In the genomic region with DNA sequence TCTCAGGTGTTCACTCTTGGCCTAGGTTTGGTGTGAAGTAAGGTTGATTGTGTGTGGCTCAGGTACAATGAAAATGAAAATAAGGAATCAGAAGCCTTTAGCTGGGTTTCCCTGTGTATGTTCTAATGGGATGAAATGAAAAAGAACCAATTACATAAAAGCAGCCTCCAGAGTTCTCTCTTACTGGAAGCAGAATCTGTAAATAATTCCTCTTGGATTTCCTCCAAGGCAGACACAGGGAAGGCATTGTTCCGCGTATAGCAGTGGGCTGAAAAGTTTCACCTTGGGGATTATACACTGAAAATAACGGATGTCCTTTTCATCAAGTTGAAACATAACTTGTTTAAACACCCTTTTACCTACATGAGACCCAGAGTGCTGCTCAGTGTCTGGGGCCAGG, we compare ENCODE assay signal across 14 mouse cellular contexts. TPM values are rescaled to one million over a fixed set of nuclear protein-coding genes. Genes with fewer than 3 reads are reported as not detected.
DNase-seq lines count a peak whose midpoint lies in the region; ATAC-seq and TF ChIP-seq lines count a peak whose summit lies in the region.
"Had no signal": no experiment of that assay in that cellular context is flagged by ENCODE, and none has a peak within 500 bp of the region (broad histone marks: within the 10 kb centered on the region; RNA-seq: fewer than 3 reads in every experiment).

No protein-coding gene starts in this region.

- peak overlapping the region; percentile 10; the same call in 1 of the 2 replicates for H3K27ac ChIP-seq in forebrain, embryonic 13.5 days
- H3K27ac ChIP-seq in forebrain, postnatal 0 days (ENCODE audit: low read depth, low read length): no peak overlapping the region
- H3K27ac ChIP-seq in hindbrain, embryonic 15.5 days (replicated peaks): peak overlapping the region; percentile 34; the same call in 1 of the 2 replicates
- no peak overlapping the region for H3K27ac ChIP-seq in hindbrain, embryonic 10.5 days
- peak overlapping the region; percentile 45; the same call in 1 of the 2 replicates for H3K27ac ChIP-seq in embryonic facial prominence, embryonic 14.5 days (replicated peaks; ENCODE audit: low read depth, low read length)
- no peak overlapping the region for H3K27ac ChIP-seq in kidney, embryonic 14.5 days (ENCODE audit: low read depth, low read length)
- no peak overlapping the region for H3K27ac ChIP-seq in intestine, embryonic 15.5 days

- H3K4me2 ChIP-seq in forebrain, embryonic 13.5 days: no peak overlapping the region
- H3K4me2 ChIP-seq in forebrain, postnatal 0 days (ENCODE audit: low read depth): no peak overlapping the region
- no peak overlapping the region for H3K4me2 ChIP-seq in hindbrain, embryonic 15.5 days
- H3K4me2 ChIP-seq in embryonic facial prominence, embryonic 14.5 days (ENCODE audit: low read depth, low read length): no peak overlapping the region
- no peak overlapping the region for H3K4me2 ChIP-seq in kidney, embryonic 14.5 days (replicated peaks; ENCODE audit: low read depth, low read length)
- H3K4me2 ChIP-seq in intestine, embryonic 15.5 days (replicated peaks): no peak overlapping the region
- H3K4me2 ChIP-seq: heart, embryonic 11.5 days; liver, embryonic 11.5 days had no signal

- H3K4me1 ChIP-seq in forebrain, embryonic 13.5 days: peaks cover 9% of the 10 kb centered on the region; the same call in 1 of the 2 replicates
- no peaks in the 10 kb centered on the region for H3K4me1 ChIP-seq in forebrain, postnatal 0 days (ENCODE audit: insufficient read depth)
- H3K4me1 ChIP-seq in hindbrain, embryonic 15.5 days (replicated peaks): peaks cover 8% of the 10 kb centered on the region
- H3K4me1 ChIP-seq in hindbrain, embryonic 10.5 days (replicated peaks): no peaks in the 10 kb centered on the region
- H3K4me1 ChIP-seq in embryonic facial prominence, embryonic 14.5 days (ENCODE audit: control insufficient read depth, insufficient read depth, low read length): no peaks in the 10 kb centered on the region
- no peaks in the 10 kb centered on the region for H3K4me1 ChIP-seq in kidney, embryonic 14.5 days (ENCODE audit: control insufficient read depth, insufficient read depth, low read length)
- no peaks in the 10 kb centered on the region for H3K4me1 ChIP-seq in intestine, embryonic 15.5 days (replicated peaks)

- no peak for TF ChIP-seq CTCF in forebrain, postnatal 0 days (IDR thresholded peaks at IDR 0.05; ENCODE audit: low read depth)

- H3K36me3 ChIP-seq in forebrain, embryonic 13.5 days (ENCODE audit: poor library complexity, severe bottlenecking): peaks cover 82% of the 10 kb centered on the region
- H3K36me3 ChIP-seq in forebrain, postnatal 0 days (ENCODE audit: insufficient read depth): peaks cover 70% of the 10 kb centered on the region
- peaks cover 75% of the 10 kb centered on the region for H3K36me3 ChIP-seq in hindbrain, embryonic 15.5 days
- H3K36me3 ChIP-seq in hindbrain, embryonic 10.5 days: peaks cover 86% of the 10 kb centered on the region
- peaks cover 82% of the 10 kb centered on the region for H3K36me3 ChIP-seq in embryonic facial prominence, embryonic 14.5 days (ENCODE audit: control insufficient read depth, insufficient read depth, low read length)
- peaks cover 75% of the 10 kb centered on the region for H3K36me3 ChIP-seq in kidney, embryonic 14.5 days (ENCODE audit: control insufficient read depth, insufficient read depth, low read length)
- H3K36me3 ChIP-seq in intestine, embryonic 15.5 days: peaks cover 41% of the 10 kb centered on the region

- no peak for ATAC-seq in forebrain, embryonic 13.5 days
- no peak for ATAC-seq in forebrain, postnatal 0 days
- no peak for ATAC-seq in hindbrain, embryonic 15.5 days (ENCODE audit: low FRiP score, low read depth)
- no peak for ATAC-seq in embryonic facial prominence, embryonic 14.5 days (ENCODE audit: low read depth)
- no peak for ATAC-seq in kidney, embryonic 14.5 days (ENCODE audit: low FRiP score, low TSS enrichment)
- no peak for ATAC-seq in intestine, embryonic 15.5 days
- ATAC-seq: lung, postnatal 0 days had no signal

- H3K9me3 ChIP-seq in forebrain, embryonic 13.5 days (replicated peaks): no peaks in the 10 kb centered on the region
- H3K9me3 ChIP-seq in forebrain, postnatal 0 days (ENCODE audit: low read length): no peaks in the 10 kb centered on the region
- H3K9me3 ChIP-seq in hindbrain, embryonic 15.5 days: no peaks in the 10 kb centered on the region
- no peaks in the 10 kb centered on the region for H3K9me3 ChIP-seq in hindbrain, embryonic 10.5 days
- no peaks in the 10 kb centered on the region for H3K9me3 ChIP-seq in embryonic facial prominence, embryonic 14.5 days (ENCODE audit: control insufficient read depth, low read length)
- no peaks in the 10 kb centered on the region for H3K9me3 ChIP-seq in kidney, embryonic 14.5 days (ENCODE audit: control insufficient read depth, low read length)
- no peaks in the 10 kb centered on the region for H3K9me3 ChIP-seq in intestine, embryonic 15.5 days
- H3K9me3 ChIP-seq: megakaryocyte, embryonic 14.5 days had no signal

- no peaks in the 10 kb centered on the region for H3K27me3 ChIP-seq in forebrain, embryonic 13.5 days
- no peaks in the 10 kb centered on the region for H3K27me3 ChIP-seq in forebrain, postnatal 0 days (ENCODE audit: insufficient read depth, low read length)
- no peaks in the 10 kb centered on the region for H3K27me3 ChIP-seq in hindbrain, embryonic 15.5 days
- H3K27me3 ChIP-seq in hindbrain, embryonic 10.5 days (ENCODE audit: insufficient read depth, poor library complexity, severe bottlenecking): no peaks in the 10 kb centered on the region
- no peaks in the 10 kb centered on the region for H3K27me3 ChIP-seq in embryonic facial prominence, embryonic 14.5 days (replicated peaks; ENCODE audit: control insufficient read depth, insufficient read depth, low read length)
- no peaks in the 10 kb centered on the region for H3K27me3 ChIP-seq in kidney, embryonic 14.5 days (ENCODE audit: control insufficient read depth, insufficient read depth, low read length)
- H3K27me3 ChIP-seq in intestine, embryonic 15.5 days (replicated peaks): no peaks in the 10 kb centered on the region
- H3K27me3 ChIP-seq: megakaryocyte, embryonic 14.5 days had no signal

- no peak for DNase-seq in forebrain, postnatal 0 days
- DNase-seq in hindbrain, embryonic 10.5 days (ENCODE audit: low spot score): no peak
- peak; percentile 28 for DNase-seq in 3T3-L1 (ENCODE audit: low read depth, low spot score)
- DNase-seq in embryonic facial prominence, embryonic 14.5 days (ENCODE audit: low spot score): peak; percentile 80
- DNase-seq: adrenal gland, postnatal 10 days; thymus, postnatal 4 days had no signal

- H3K9ac ChIP-seq in forebrain, embryonic 13.5 days: no peak overlapping the region
- H3K9ac ChIP-seq in forebrain, postnatal 0 days: no peak overlapping the region
- H3K9ac ChIP-seq in hindbrain, embryonic 15.5 days: no peak overlapping the region
- no peak overlapping the region for H3K9ac ChIP-seq in embryonic facial prominence, embryonic 14.5 days (ENCODE audit: low read depth, low read length)
- no peak overlapping the region for H3K9ac ChIP-seq in kidney, embryonic 14.5 days (ENCODE audit: low read depth, low read length)
- no peak overlapping the region for H3K9ac ChIP-seq in intestine, embryonic 15.5 days

- 49% methylated on average over 3 of the region's 3 CpGs for WGBS in forebrain, embryonic 13.5 days
- 39% methylated on average over 3 of the region's 3 CpGs for WGBS in forebrain, postnatal 0 days
- WGBS in hindbrain, embryonic 15.5 days: 48% methylated on average over 3 of the region's 3 CpGs
- 95% methylated on average over 3 of the region's 3 CpGs for WGBS in hindbrain, embryonic 10.5 days
- WGBS in embryonic facial prominence, embryonic 14.5 days: 48% methylated on average over 3 of the region's 3 CpGs
- 75% methylated on average over 3 of the region's 3 CpGs for WGBS in kidney, embryonic 14.5 days
- 69% methylated on average over 3 of the region's 3 CpGs for WGBS in intestine, embryonic 15.5 days

- H3K4me3 ChIP-seq in forebrain, embryonic 13.5 days: no peak overlapping the region
- H3K4me3 ChIP-seq in forebrain, postnatal 0 days (ENCODE audit: low read depth, low read length): no peak overlapping the region
- no peak overlapping the region for H3K4me3 ChIP-seq in hindbrain, embryonic 15.5 days
- H3K4me3 ChIP-seq in hindbrain, embryonic 10.5 days: no peak overlapping the region
- H3K4me3 ChIP-seq in embryonic facial prominence, embryonic 14.5 days (ENCODE audit: low read depth, low read length): no peak overlapping the region
- H3K4me3 ChIP-seq in kidney, embryonic 14.5 days (ENCODE audit: low read length): no peak overlapping the region
- H3K4me3 ChIP-seq in intestine, embryonic 15.5 days (replicated peaks): no peak overlapping the region
- H3K4me3 ChIP-seq: megakaryocyte, embryonic 14.5 days had no signal

RNA-seq across cellular contexts. Expression of gene Tsnax, which starts 14.4 kb away (rescaled TPM):
- polyA plus RNA-seq in forebrain, embryonic 13.5 days (2015; fragmentation: Nextera tagmentation; extraction: Ambion mirVana): 128 and 133 TPM in 2 replicates
- total RNA-seq in forebrain, postnatal 0 days (2014; rRNA removed): 86.3 and 111 TPM in 2 replicates
- polyA plus RNA-seq in forebrain, postnatal 0 days (2015; fragmentation: Nextera tagmentation; extraction: Ambion mirVana): 117 and 146 TPM in 2 replicates
- polyA plus RNA-seq in hindbrain, embryonic 15.5 days (2015; fragmentation: Nextera tagmentation; extraction: Ambion mirVana): 199 and 201 TPM in 2 replicates
- polyA plus RNA-seq in hindbrain, embryonic 10.5 days (2016; fragmentation: Nextera tagmentation; extraction: Ambion mirVana): 128 and 131 TPM in 2 replicates
- polyA plus RNA-seq in embryonic facial prominence, embryonic 14.5 days (2014; fragmentation: Nextera tagmentation; extraction: Ambion mirVana): 130 and 138 TPM in 2 replicates
- 86.0 and 128 TPM in 2 replicates for polyA plus RNA-seq in kidney, embryonic 14.5 days (2014; fragmentation: Nextera tagmentation; extraction: Ambion mirVana)
- polyA plus RNA-seq in intestine, embryonic 15.5 days (2015; fragmentation: Nextera tagmentation; extraction: Ambion mirVana): 99.3 and 104 TPM in 2 replicates

RNA-seq across cellular contexts. Expression of gene Disc1, which starts 26.8 kb away (rescaled TPM):
- polyA plus RNA-seq in forebrain, embryonic 13.5 days (2015; fragmentation: Nextera tagmentation; extraction: Ambion mirVana): 0.78 and 0.80 TPM in 2 replicates
- total RNA-seq in forebrain, postnatal 0 days (2014; rRNA removed): 2.8 and 6.4 TPM in 2 replicates
- 0.58 and 0.73 TPM in 2 replicates for polyA plus RNA-seq in forebrain, postnatal 0 days (2015; fragmentation: Nextera tagmentation; extraction: Ambion mirVana)
- 1.8 and 2.6 TPM in 2 replicates for polyA plus RNA-seq in hindbrain, embryonic 15.5 days (2015; fragmentation: Nextera tagmentation; extraction: Ambion mirVana)
- polyA plus RNA-seq in hindbrain, embryonic 10.5 days (2016; fragmentation: Nextera tagmentation; extraction: Ambion mirVana): 1.6 and 2.1 TPM in 2 replicates
- 1.5 and 1.6 TPM in 2 replicates for polyA plus RNA-seq in embryonic facial prominence, embryonic 14.5 days (2014; fragmentation: Nextera tagmentation; extraction: Ambion mirVana)
- polyA plus RNA-seq in kidney, embryonic 14.5 days (2014; fragmentation: Nextera tagmentation; extraction: Ambion mirVana): 2.2 and 3.2 TPM in 2 replicates
- polyA plus RNA-seq in intestine, embryonic 15.5 days (2015; fragmentation: Nextera tagmentation; extraction: Ambion mirVana): 1.6 and 1.9 TPM in 2 replicates

Comparison
In these comparisons a context has a peak if more than half of its experiments do, and no peak if none do; other contexts are left out.
1. H3K27ac ChIP-seq: peak in forebrain, embryonic 13.5 days (single experiment), hindbrain, embryonic 15.5 days (single experiment) and embryonic facial prominence, embryonic 14.5 days (single experiment); none in forebrain, postnatal 0 days (single experiment), hindbrain, embryonic 10.5 days (single experiment), kidney, embryonic 14.5 days (single experiment) and intestine, embryonic 15.5 days (single experiment).
2. DNase-seq: peak in 3T3-L1 (single experiment) and embryonic facial prominence, embryonic 14.5 days (single experiment); none in forebrain, postnatal 0 days (single experiment) and hindbrain, embryonic 10.5 days (single experiment).